Mouse (Mus musculus) liver, adult 2 months (tissue): ENCODE results near the gene Ednrb. TPM values are rescaled to one million over a fixed set of nuclear protein-coding genes. Genes with fewer than 3 reads are reported as not detected.

ENCODE experiments used
- DNase-seq: peaks from one replicate; pipeline ENCODE4 v3.0.0-alpha.2; 2011; ENCODE audit warnings: low read depth, low spot score; ENCODE audit errors: extremely low read depth
- H3K27ac ChIP-seq: fragments of 200-500 bp; replicated peaks from 2 replicates; pipeline ENCODE4 v1.5.1; 2012; ENCODE audit warnings: low read depth, mild to moderate bottlenecking, control low read depth, inconsistent platforms, low read length; ENCODE audit not compliant: insufficient read depth
- H3K27me3 ChIP-seq: fragments of 200-500 bp; 2 replicates; pipeline ENCODE4 v1.6.1; 2012; ENCODE audit warnings: mild to moderate bottlenecking, moderate library complexity, low read length, inconsistent platforms; ENCODE audit not compliant: control insufficient read depth, insufficient read depth
- H3K36me3 ChIP-seq: fragments of 200-500 bp; 2 replicates; pipeline ENCODE4 v1.6.1; 2012; ENCODE audit warnings: low read length, inconsistent platforms; ENCODE audit not compliant: control insufficient read depth, insufficient read depth
- H3K4me1 ChIP-seq: fragments of 200-500 bp; 2 replicates; pipeline ENCODE4 v1.6.1; 2011; ENCODE audit warnings: low read length; ENCODE audit not compliant: control insufficient read depth, insufficient read depth
- H3K4me3 ChIP-seq: fragments of 200-500 bp; 2 replicates; pipeline ENCODE4 v1.5.1; 2011; ENCODE audit warnings: low read depth, mild to moderate bottlenecking, control low read depth, low read length, moderate library complexity; ENCODE audit not compliant: insufficient read depth
- H3K79me2 ChIP-seq: fragments of 200-500 bp; 2 replicates; pipeline ENCODE4 v1.6.1; 2012; ENCODE audit warnings: inconsistent platforms, mild to moderate bottlenecking, low read length, moderate library complexity; ENCODE audit not compliant: control insufficient read depth, insufficient read depth
- H3K9ac ChIP-seq: fragments of 200-500 bp; 2 replicates; pipeline ENCODE4 v1.6.1; 2012; ENCODE audit warnings: low read depth, mild to moderate bottlenecking, control low read depth, inconsistent platforms, low read length
- CTCF ChIP-seq: fragments of 200-500 bp; IDR thresholded peaks from 2 replicates; pipeline ENCODE4 v1.5.1; 2011; ENCODE audit warnings: low read depth, low read length, control low read depth
- POLR2A ChIP-seq: fragments of 200-500 bp; IDR thresholded peaks from 2 replicates; pipeline ENCODE4 v1.6.1; 2011; ENCODE audit warnings: low read length, control low read depth; ENCODE audit not compliant: insufficient read depth; ENCODE audit errors: extremely low read depth
- WGBS: fragments of 180-500 bp; shearing (Covaris S2); methylation state at CpG from one replicate; pipeline ENCODE4 v1.1.7; 2018; 5-methylcytosine and 5-hydroxymethylcytosine counted together
- polyA plus RNA-seq: library from polyadenylated mRNA; depleted of rRNA; stranded (reverse); fragments of >200 nt; gene quantifications from 2 replicates; pipeline ENCODE4 v1.2.3, GENCODE M21; 2012
- total RNA-seq: library from RNA; depleted of rRNA; stranded (reverse); fragments of >200 nt; gene quantifications from 2 replicates; pipeline ENCODE4 v1.2.3, GENCODE M21; 2014

The Ednrb gene
- total and polyA plus RNA-seq, 2 experiments: 2.8 to 12.0 TPM

- Histone ChIP-seq H3K4me3 (no peak overlapping the region), H3K9ac (no peak overlapping the region), H3K27ac (no peak overlapping the region), H3K79me2 (no peaks in the 10 kb centered on the region), H3K4me1 (no peaks in the 10 kb centered on the region), H3K27me3 (no peaks in the 10 kb centered on the region), H3K36me3 (no peaks in the 10 kb centered on the region)
- WGBS: 55% methylated on average over 4 of the region's 4 CpGs
- TF ChIP-seq CTCF: no peak
- no peak for TF ChIP-seq POLR2A
- peak; percentile 12 for DNase-seq
These were observed 40.1 kb downstream of the Ednrb start for GRCm38 (mm10) chr14:103803907-103804659.

- no peak for DNase-seq
- H3K4me1 ChIP-seq: no peaks in the 10 kb centered on the region
- TF ChIP-seq POLR2A: no peak
- TF ChIP-seq CTCF: no peak
- 75% methylated on average over 3 of the region's 3 CpGs for WGBS
- H3K79me2 ChIP-seq: no peaks in the 10 kb centered on the region
- H3K27ac ChIP-seq: no peak overlapping the region
- no peaks in the 10 kb centered on the region for H3K27me3 ChIP-seq
- H3K36me3 ChIP-seq: no peaks in the 10 kb centered on the region
- H3K4me3 ChIP-seq: no peak overlapping the region
- H3K9ac ChIP-seq: no peak overlapping the region
These were observed 47.1 kb downstream of the Ednrb start for GRCm38 (mm10) chr14:103797123-103797522.

DNA sequence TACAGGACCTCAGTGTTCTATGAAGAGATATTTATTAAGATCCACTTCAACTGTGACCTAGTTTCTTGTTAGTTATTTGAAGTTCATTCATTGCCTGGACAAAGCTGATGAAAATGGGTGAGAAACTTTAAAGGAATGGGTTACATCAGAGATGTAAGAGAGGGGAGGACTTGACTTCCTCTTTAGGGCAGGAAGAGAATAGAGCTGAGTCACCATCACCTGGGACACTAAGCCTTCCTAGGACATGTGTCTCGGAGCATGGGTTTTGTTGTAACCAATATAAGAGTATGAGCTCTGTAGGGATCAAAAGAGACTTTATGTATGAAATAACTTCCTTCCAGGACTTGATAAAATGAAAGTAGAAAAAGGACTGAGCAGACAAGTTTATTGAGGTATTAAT is 48.6 kb downstream of the Ednrb start:
- WGBS: 84% methylated on average over 1 of the region's 1 CpGs
- Histone ChIP-seq H3K27me3 (no peaks in the 10 kb centered on the region), H3K9ac (no peak overlapping the region), H3K4me3 (no peak overlapping the region), H3K27ac (no peak overlapping the region), H3K36me3 (no peaks in the 10 kb centered on the region), H3K79me2 (no peaks in the 10 kb centered on the region), H3K4me1 (no peaks in the 10 kb centered on the region)
- TF ChIP-seq CTCF (no peak), POLR2A (no peak)
- DNase-seq: no peak

DNA sequence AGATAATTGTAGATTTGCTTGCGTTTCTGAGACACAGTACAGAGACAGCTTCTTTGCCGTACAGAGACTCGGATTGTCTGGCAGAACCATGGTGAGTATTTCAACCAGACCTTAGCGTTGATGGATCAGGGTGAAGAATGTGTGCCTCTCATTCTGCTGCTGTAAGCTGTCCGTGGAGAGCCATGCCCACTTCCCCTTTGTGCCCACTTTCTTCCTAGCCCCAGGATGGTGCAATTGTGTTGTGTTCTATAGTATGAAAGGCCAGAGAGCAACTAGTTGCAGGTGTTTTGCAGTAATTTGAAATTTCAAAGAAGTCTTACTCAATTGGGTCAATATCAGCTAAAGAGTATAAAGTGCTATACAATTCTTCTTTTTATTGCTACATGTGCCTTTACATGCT is 50.8 kb downstream of the Ednrb start:
- 79% methylated on average over 5 of the region's 5 CpGs for WGBS
- Histone ChIP-seq H3K27ac (no peak overlapping the region), H3K36me3 (no peaks in the 10 kb centered on the region), H3K27me3 (no peaks in the 10 kb centered on the region), H3K9ac (no peak overlapping the region), H3K4me3 (no peak overlapping the region), H3K4me1 (no peaks in the 10 kb centered on the region), H3K79me2 (no peaks in the 10 kb centered on the region)
- no peak for TF ChIP-seq CTCF
- no peak for TF ChIP-seq POLR2A
- no peak for DNase-seq

GRCm38 (mm10) chr14:103792726-103793125 is 51.5 kb downstream of the Ednrb start:
- H3K9ac ChIP-seq: no peak overlapping the region
- no peak overlapping the region for H3K4me3 ChIP-seq
- no peaks in the 10 kb centered on the region for H3K36me3 ChIP-seq
- H3K79me2 ChIP-seq: no peaks in the 10 kb centered on the region
- 44% methylated on average over 1 of the region's 1 CpGs for WGBS
- H3K4me1 ChIP-seq: no peaks in the 10 kb centered on the region
- no peak overlapping the region for H3K27ac ChIP-seq
- DNase-seq: no peak
- TF ChIP-seq CTCF: no peak
- TF ChIP-seq POLR2A: no peak
- no peaks in the 10 kb centered on the region for H3K27me3 ChIP-seq

DNA sequence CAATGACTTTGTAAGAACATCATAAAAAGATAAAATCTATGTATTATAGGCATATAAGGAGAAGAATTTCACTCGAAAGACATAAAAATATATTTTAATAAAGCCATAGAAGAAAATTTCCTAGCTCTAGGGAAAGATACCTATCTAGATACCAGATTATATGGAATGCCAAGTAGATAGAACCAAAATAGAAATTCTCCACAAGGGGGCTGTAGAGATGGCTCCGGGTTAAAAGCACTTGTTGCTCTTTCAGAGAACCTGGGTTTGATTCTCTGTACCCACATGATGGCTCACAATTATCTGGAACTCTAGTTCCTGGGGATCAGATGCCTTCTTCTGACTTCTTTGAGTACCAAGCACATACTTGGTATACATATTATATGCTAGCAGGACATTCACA is 56.7 kb downstream of the Ednrb start:
- no peak for DNase-seq
- H3K27me3 ChIP-seq: no peaks in the 10 kb centered on the region
- 88% methylated on average over 2 of the region's 2 CpGs for WGBS
- H3K9ac ChIP-seq: no peak overlapping the region
- H3K4me3 ChIP-seq: no peak overlapping the region
- H3K79me2 ChIP-seq: no peaks in the 10 kb centered on the region
- H3K27ac ChIP-seq: no peak overlapping the region
- no peaks in the 10 kb centered on the region for H3K4me1 ChIP-seq
- TF ChIP-seq CTCF (no peak), POLR2A (no peak)
- H3K36me3 ChIP-seq: no peaks in the 10 kb centered on the region
